Mouse (Mus musculus): ENCODE measurements at regions not wholly inside any gene's neighbourhood (a gene's known extent, or its start where the extent isn't known, plus 50 kb on each side); places are given as distances from the start of the nearest gene placed in this dataset.

DNA sequence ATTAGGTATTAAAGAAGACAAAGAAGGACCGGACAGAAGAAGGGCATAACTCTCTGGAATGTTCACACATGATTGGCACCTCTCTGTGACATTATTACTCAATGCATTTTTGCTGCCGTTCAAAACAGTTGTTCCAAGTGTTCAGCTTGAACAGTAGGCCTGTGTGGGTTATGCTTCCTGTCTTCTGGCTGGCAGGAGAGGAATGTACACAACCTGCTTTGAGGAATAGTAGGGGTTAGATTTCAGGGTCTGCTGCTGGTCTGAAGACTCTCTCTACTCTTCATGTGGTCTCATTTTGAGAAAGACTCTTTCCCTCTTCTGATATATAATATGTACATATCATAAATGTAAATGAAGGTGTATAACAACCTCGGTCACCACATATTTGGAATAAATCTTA, 137.2 kb upstream of the Adgra3 start:
- TF ChIP-seq CTCF (IDR thresholded peaks at IDR 0.05; ENCODE audit: low read depth) (no peak), EP300 (optimal IDR thresholded peaks at IDR 0.05) (no peak)
